Mouse (Mus musculus) brain, embryonic 14.5 days (tissue): ENCODE data around the gene Arhgef11.

Experiments used
- CTCF ChIP-seq: fragments of 200-500 bp; IDR thresholded peaks from 2 replicates; pipeline ENCODE4 v1.5.1; 2012; ENCODE audit warnings: inconsistent platforms, mild to moderate bottlenecking, moderate library complexity, borderline replicate concordance; ENCODE audit not compliant: insufficient read depth, insufficient read length; ENCODE audit errors: extremely low read depth
- POLR2A ChIP-seq: fragments of 200-500 bp; IDR thresholded peaks from 2 replicates; pipeline ENCODE4 v1.6.1; 2012; ENCODE audit warnings: mild to moderate bottlenecking, inconsistent platforms, borderline replicate concordance; ENCODE audit not compliant: poor library complexity, insufficient read depth, insufficient read length, severe bottlenecking; ENCODE audit errors: extremely low read depth

- no peak for TF ChIP-seq POLR2A
- TF ChIP-seq CTCF = peak; percentile 87
These were observed 152.9 kb downstream of the Arhgef11 start for GRCm38 (mm10) chr3:87770280-87770679.
